Mouse (Mus musculus): ENCODE measurements around the gene Fry.

DNA sequence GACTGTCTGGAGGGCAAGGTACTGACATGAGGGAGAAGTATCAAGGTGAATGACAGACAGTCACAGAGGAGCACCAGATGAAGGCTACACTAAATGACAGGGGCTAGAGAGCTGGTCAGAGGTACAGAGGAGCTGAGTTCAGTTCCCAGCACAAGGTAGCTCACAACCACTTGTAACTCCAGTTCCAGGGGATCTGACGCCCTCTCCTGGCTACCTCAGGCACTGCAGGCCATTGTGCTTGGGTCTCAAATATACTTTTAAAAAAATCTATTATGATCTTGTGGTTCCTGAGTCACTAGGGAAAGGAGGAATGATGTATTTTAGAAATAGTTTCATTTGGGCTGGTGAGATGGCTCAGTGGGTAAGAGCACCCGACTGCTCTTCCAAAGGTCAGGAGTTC, 229.4 kb downstream of the Fry start:
- no peak for TF ChIP-seq POLR2A (IDR thresholded peaks at IDR 0.05; ENCODE audit: insufficient read length, low read depth)
- no peak for TF ChIP-seq MYOG (IDR thresholded peaks at IDR 0.05; ENCODE audit: control insufficient read depth in 1 of 3, insufficient read depth in 1 of 3, insufficient read length in 2 of 3, low read depth in 2 of 3)
- no peak for TF ChIP-seq MYOD1 (IDR thresholded peaks at IDR 0.05; ENCODE audit: control insufficient read depth in 1 of 3, insufficient read length in 2 of 3, low read depth in 2 of 3)
- TF ChIP-seq USF1 (IDR thresholded peaks at IDR 0.05; ENCODE audit: low read depth), result no peak
- TF ChIP-seq TCF12 (IDR thresholded peaks at IDR 0.05; ENCODE audit: insufficient read depth, poor library complexity, severe bottlenecking), result no peak
- TF ChIP-seq CEBPB (IDR thresholded peaks at IDR 0.05; ENCODE audit: insufficient read depth, poor library complexity, severe bottlenecking), result no peak
- no peak for TF ChIP-seq SRF (IDR thresholded peaks at IDR 0.05; ENCODE audit: control insufficient read depth, insufficient read length, low read depth)
